Mouse (Mus musculus): Measurements from ENCODE around the gene Ripor1.
"Not testable (repeated sequence)": the region's sequence is repeated elsewhere in the genome, so short reads cannot be mapped to it uniquely, and the experiment has no call there.

GRCm38 (mm10) chr8:105564573-105565229 lies 40.4 kb upstream of the Ripor1 start:
- TF ChIP-seq POLR2A (IDR thresholded peaks at IDR 0.05; ENCODE audit: low read depth, low read length); CTCF (conservative IDR thresholded peaks at IDR 0.05; ENCODE audit: insufficient read depth, insufficient read length, low read depth, low read length): not testable (repeated sequence)
